Mouse (Mus musculus): ENCODE measurements at regions not wholly inside any gene's neighbourhood (a gene's known extent, or its start where the extent isn't known, plus 50 kb on each side); places are given as distances from the start of the nearest gene placed in this dataset.

GRCm38 (mm10) chr14:71359581-71359980, 759.9 kb upstream of the Fam160b2 start:
- DNase-seq (ENCODE audit: low spot score) = no peak
- Histone ChIP-seq H3K9me3 (no peaks in the 10 kb centered on the region), H3K4me1 (no peaks in the 10 kb centered on the region), H3K4me3 (no peak overlapping the region), H3K36me3 (no peaks in the 10 kb centered on the region), H3K27me3 (ENCODE audit: insufficient read depth, poor library complexity, severe bottlenecking) (no peaks in the 10 kb centered on the region), H3K27ac (no peak overlapping the region)
- 86% methylated on average over 1 of the region's 1 CpGs for WGBS

DNA sequence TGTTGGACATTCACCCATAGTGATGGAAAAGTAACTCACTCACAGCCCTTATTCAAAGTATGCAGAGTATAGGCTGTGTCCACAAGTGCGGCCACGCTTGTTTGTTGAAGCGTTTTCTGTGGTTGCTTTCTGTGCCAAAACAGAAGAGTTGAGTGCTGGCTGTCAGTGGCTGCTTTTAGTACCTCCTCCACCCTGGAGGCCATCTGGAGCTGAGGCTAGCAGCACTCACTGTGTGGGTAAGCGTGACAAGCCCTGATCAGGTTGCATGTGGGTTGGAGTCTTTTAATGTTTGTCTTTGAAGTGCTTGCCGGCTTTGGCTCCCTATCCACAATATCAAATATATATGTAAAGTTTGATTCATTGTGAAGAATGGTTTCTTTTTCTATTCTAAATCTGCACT, 738.6 kb upstream of the Fam160b2 start:
- Histone ChIP-seq H3K9me3 (no peaks in the 10 kb centered on the region), H3K27me3 (ENCODE audit: insufficient read depth, poor library complexity, severe bottlenecking) (no peaks in the 10 kb centered on the region), H3K4me3 (no peak overlapping the region), H3K36me3 (no peaks in the 10 kb centered on the region), H3K4me1 (no peaks in the 10 kb centered on the region), H3K27ac (no peak overlapping the region)
- WGBS = 66% methylated on average over 5 of the region's 5 CpGs
- no peak for DNase-seq (ENCODE audit: low spot score)

GRCm38 (mm10) chr14:71336906-71337305, 737.3 kb upstream of the Fam160b2 start:
- Histone ChIP-seq H3K27me3 (ENCODE audit: insufficient read depth, poor library complexity, severe bottlenecking) (no peaks in the 10 kb centered on the region), H3K4me1 (no peaks in the 10 kb centered on the region), H3K9me3 (no peaks in the 10 kb centered on the region), H3K27ac (no peak overlapping the region), H3K4me3 (no peak overlapping the region), H3K36me3 (no peaks in the 10 kb centered on the region)
- DNase-seq (ENCODE audit: low spot score) = no peak
- 81% methylated on average over 3 of the region's 3 CpGs for WGBS

- WGBS = 88% methylated on average over 1 of the region's 1 CpGs
- no peak for DNase-seq (ENCODE audit: low spot score)
- Histone ChIP-seq H3K36me3 (no peaks in the 10 kb centered on the region), H3K9me3 (no peaks in the 10 kb centered on the region), H3K27ac (no peak overlapping the region), H3K4me3 (no peak overlapping the region), H3K4me1 (no peaks in the 10 kb centered on the region), H3K27me3 (ENCODE audit: insufficient read depth, poor library complexity, severe bottlenecking) (no peaks in the 10 kb centered on the region)
Observed at GRCm38 (mm10) chr14:71334022-71334421, 734.4 kb upstream of the Fam160b2 start.

GRCm38 (mm10) chr14:71329862-71330630, 730.4 kb upstream of the Fam160b2 start:
- no peaks in the 10 kb centered on the region for H3K36me3 ChIP-seq

GRCm38 (mm10) chr14:71327621-71328020, 728.0 kb upstream of the Fam160b2 start:
- Histone ChIP-seq H3K27ac (no peak overlapping the region), H3K4me1 (no peaks in the 10 kb centered on the region), H3K9me3 (no peaks in the 10 kb centered on the region), H3K4me3 (no peak overlapping the region), H3K36me3 (no peaks in the 10 kb centered on the region), H3K27me3 (ENCODE audit: insufficient read depth, poor library complexity, severe bottlenecking) (no peaks in the 10 kb centered on the region)
- no peak for DNase-seq (ENCODE audit: low spot score)

More at GRCm38 (mm10) chr14:71329862-71330630, 730.4 kb upstream of the Fam160b2 start:
- no peak overlapping the region for H3K4me3 ChIP-seq
- 52% methylated on average over 5 of the region's 5 CpGs for WGBS
- no peaks in the 10 kb centered on the region for H3K27me3 ChIP-seq (ENCODE audit: insufficient read depth, poor library complexity, severe bottlenecking)
- no peak overlapping the region for H3K27ac ChIP-seq
- H3K4me1 ChIP-seq = no peaks in the 10 kb centered on the region
- no peaks in the 10 kb centered on the region for H3K9me3 ChIP-seq
- DNase-seq (ENCODE audit: low spot score) = no peak

DNA sequence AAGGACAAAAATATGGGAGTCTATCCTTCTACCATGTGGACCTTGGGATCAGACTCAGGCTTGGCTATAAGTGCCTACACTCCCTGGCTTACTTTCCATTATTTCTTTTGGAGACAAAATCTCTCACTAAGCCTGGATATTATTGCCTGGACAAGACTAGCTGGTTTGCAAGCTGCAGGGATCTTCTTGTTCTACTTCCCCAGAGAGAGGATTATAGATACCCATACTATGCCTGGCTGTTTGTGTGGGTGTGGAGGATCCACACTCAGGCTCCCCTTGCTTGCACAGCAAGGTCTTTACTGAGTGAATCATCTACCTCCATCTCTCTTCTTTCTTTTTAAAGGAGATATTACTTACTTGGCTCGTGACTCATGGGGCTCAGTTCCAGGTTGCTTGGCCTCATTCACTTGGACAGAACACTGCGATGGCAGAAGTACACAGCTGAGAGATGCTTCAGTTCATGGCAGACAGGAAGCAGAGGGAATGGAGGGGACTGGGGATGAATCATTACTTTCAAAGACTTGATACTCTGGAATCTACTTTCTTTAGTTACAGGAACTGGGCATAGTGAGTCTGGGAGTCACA, 727.0 kb upstream of the Fam160b2 start:
- no peak for DNase-seq (ENCODE audit: low spot score)
- H3K4me1 ChIP-seq = no peaks in the 10 kb centered on the region
- H3K27me3 ChIP-seq (ENCODE audit: insufficient read depth, poor library complexity, severe bottlenecking) = no peaks in the 10 kb centered on the region
- H3K9me3 ChIP-seq = no peaks in the 10 kb centered on the region
- H3K4me3 ChIP-seq = no peak overlapping the region
- 79% methylated on average over 2 of the region's 2 CpGs for WGBS
- H3K36me3 ChIP-seq = no peaks in the 10 kb centered on the region
- H3K27ac ChIP-seq = no peak overlapping the region

DNA sequence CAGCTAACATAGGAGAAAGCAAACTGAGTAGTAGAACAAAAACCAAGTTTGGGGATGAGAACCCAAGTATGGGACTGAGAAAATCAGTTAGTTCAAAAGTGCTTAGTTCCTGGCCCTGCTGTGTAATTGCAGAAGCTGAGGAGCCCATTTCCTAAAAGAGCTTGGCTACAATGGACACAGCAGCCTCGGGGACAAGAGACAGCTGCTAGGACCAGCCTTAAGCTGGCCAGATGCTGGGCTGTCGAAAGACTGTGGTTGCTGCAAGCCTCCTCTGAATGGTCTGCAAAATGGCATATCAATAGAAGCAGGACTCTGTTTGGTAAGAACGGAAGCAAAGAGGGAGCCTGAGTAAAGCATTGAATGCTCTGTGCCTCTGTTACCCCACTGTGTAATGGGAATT, 715.6 kb upstream of the Fam160b2 start:
- no peak for DNase-seq (ENCODE audit: low spot score)
- Histone ChIP-seq H3K9me3 (no peaks in the 10 kb centered on the region), H3K27ac (no peak overlapping the region), H3K27me3 (ENCODE audit: insufficient read depth, poor library complexity, severe bottlenecking) (no peaks in the 10 kb centered on the region), H3K4me3 (no peak overlapping the region), H3K36me3 (no peaks in the 10 kb centered on the region), H3K4me1 (no peaks in the 10 kb centered on the region)
- WGBS = 58% methylated on average over 3 of the region's 3 CpGs

- 86% methylated on average over 6 of the region's 6 CpGs for WGBS
- DNase-seq (ENCODE audit: low spot score) = no peak
- Histone ChIP-seq H3K4me3 (no peak overlapping the region), H3K4me1 (0 out of 2 replicates have a peak, but pooled peaks cover 4% of the 10 kb centered on the region), H3K36me3 (no peaks in the 10 kb centered on the region), H3K9me3 (no peaks in the 10 kb centered on the region), H3K27ac (no peak overlapping the region), H3K27me3 (ENCODE audit: insufficient read depth, poor library complexity, severe bottlenecking) (no peaks in the 10 kb centered on the region)
Observed at GRCm38 (mm10) chr14:71299755-71300154, 700.1 kb upstream of the Fam160b2 start.

GRCm38 (mm10) chr14:71281568-71281967, 681.9 kb upstream of the Fam160b2 start:
- Histone ChIP-seq H3K27me3 (ENCODE audit: insufficient read depth, poor library complexity, severe bottlenecking) (no peaks in the 10 kb centered on the region), H3K4me1 (no peaks in the 10 kb centered on the region), H3K27ac (no peak overlapping the region), H3K4me3 (no peak overlapping the region), H3K9me3 (no peaks in the 10 kb centered on the region), H3K36me3 (no peaks in the 10 kb centered on the region)
- DNase-seq (ENCODE audit: low spot score) = no peak
- 86% methylated on average over 14 of the region's 14 CpGs for WGBS

DNA sequence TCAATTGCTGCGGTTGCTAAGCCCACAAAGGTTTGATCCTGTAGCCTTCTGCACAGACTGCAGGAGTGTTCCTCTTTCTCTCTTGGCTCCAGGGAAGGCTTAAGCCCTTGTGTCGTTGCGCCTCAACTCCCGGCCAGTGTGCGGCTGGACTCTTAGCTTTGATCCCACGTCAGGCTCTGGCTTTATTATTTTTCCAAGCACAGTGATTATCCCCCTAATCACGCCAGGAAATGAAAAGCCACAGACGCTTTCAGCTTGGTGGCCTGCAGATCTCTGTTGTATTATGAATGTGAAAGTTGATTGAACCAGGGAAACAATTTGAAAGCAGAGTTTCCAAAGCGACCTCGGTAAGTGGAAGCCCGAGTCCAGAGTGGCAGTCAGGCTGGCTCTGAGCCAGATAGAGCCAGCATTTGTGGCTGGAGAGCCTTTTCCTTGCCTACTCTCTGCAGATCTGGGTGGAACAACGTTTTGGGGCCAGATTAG, 676.7 kb upstream of the Fam160b2 start:
- no peak overlapping the region for H3K4me3 ChIP-seq
- no peaks in the 10 kb centered on the region for H3K4me1 ChIP-seq
- no peaks in the 10 kb centered on the region for H3K9me3 ChIP-seq
- DNase-seq (ENCODE audit: low spot score) = no peak
- H3K36me3 ChIP-seq = no peaks in the 10 kb centered on the region
- no peak overlapping the region for H3K27ac ChIP-seq
- H3K27me3 ChIP-seq (ENCODE audit: insufficient read depth, poor library complexity, severe bottlenecking) = no peaks in the 10 kb centered on the region
- WGBS = 69% methylated on average over 12 of the region's 12 CpGs

- no peak for DNase-seq (ENCODE audit: low spot score)
- Histone ChIP-seq H3K4me1 (no peaks in the 10 kb centered on the region), H3K36me3 (no peaks in the 10 kb centered on the region), H3K27me3 (ENCODE audit: insufficient read depth, poor library complexity, severe bottlenecking) (no peaks in the 10 kb centered on the region), H3K27ac (no peak overlapping the region), H3K9me3 (no peaks in the 10 kb centered on the region), H3K4me3 (no peak overlapping the region)
- 92% methylated on average over 2 of the region's 2 CpGs for WGBS
Observed at GRCm38 (mm10) chr14:71272470-71272869, 672.8 kb upstream of the Fam160b2 start.

DNA sequence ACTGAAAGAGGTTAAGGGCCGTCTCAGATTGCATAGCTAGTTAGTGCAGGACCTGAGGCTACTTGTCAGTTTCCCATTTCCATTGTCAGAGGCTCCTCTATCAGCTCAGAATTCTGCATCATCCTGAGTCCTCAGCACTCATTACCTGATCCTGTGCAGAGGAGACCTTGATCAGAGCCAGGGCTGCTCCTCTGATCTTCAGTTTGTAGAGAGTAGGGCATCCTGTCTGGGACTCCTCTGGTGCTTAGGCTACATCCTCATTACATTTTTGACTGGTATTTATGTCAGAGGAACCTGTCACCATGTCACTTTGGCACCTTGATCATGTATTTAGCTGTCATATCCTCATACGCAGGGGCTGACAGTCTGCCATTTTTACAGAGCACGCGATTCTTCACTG, 658.0 kb upstream of the Fam160b2 start:
- H3K9me3 ChIP-seq = no peaks in the 10 kb centered on the region
- 0 out of 2 replicates have a peak, but pooled peaks cover 4% of the 10 kb centered on the region for H3K4me1 ChIP-seq
- WGBS = 79% methylated on average over 4 of the region's 4 CpGs
- DNase-seq (ENCODE audit: low spot score) = no peak
- H3K27me3 ChIP-seq (ENCODE audit: insufficient read depth, poor library complexity, severe bottlenecking) = no peaks in the 10 kb centered on the region
- no peak overlapping the region for H3K4me3 ChIP-seq
- no peak overlapping the region for H3K27ac ChIP-seq
- H3K36me3 ChIP-seq = no peaks in the 10 kb centered on the region
